Mouse (Mus musculus): ENCODE measurements around the gene Ralgps1.

- no peak for TF ChIP-seq POLR2A (IDR thresholded peaks at IDR 0.05; ENCODE audit: low read depth, low read length)
- no peak for TF ChIP-seq CTCF (IDR thresholded peaks at IDR 0.05; ENCODE audit: extremely low read depth, insufficient read length, insufficient replicate concordance, low read depth, low read length)
These were observed 42.7 kb upstream of the Ralgps1 start for GRCm38 (mm10) chr2:33414019-33414418.
